Mouse (Mus musculus) 3T3-L1 (cell line): ENCODE data around the gene Zmiz1.
A peak's percentile ranks its signal among the peaks of the same experiment; 100 is the strongest.

Experiments
- DNase-seq: peaks from one replicate; pipeline ENCODE4 v3.0.0-alpha.2; 2015; ENCODE audit warnings: low read depth, low spot score

Zmiz1 gene

DNA sequence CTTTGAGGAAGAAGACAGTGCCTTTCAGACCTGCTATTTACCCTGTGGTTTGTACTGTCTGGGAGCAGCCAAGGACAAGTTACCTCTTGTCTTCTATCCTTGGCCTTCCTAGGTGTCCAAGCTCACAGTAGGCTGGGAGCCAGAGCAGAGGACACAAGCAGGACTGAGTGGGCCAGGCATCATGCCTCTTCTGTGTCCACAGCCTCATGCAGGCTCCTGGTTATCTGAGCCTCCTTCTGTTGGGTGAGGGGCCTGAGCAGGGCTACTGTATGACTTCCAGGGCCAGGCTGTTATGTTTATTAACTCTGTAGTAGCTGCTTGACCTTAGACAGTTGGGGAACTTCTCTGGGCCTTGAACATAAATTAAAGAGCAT lies 75.4 kb downstream of the Zmiz1 start:
- no peak for DNase-seq

DNA sequence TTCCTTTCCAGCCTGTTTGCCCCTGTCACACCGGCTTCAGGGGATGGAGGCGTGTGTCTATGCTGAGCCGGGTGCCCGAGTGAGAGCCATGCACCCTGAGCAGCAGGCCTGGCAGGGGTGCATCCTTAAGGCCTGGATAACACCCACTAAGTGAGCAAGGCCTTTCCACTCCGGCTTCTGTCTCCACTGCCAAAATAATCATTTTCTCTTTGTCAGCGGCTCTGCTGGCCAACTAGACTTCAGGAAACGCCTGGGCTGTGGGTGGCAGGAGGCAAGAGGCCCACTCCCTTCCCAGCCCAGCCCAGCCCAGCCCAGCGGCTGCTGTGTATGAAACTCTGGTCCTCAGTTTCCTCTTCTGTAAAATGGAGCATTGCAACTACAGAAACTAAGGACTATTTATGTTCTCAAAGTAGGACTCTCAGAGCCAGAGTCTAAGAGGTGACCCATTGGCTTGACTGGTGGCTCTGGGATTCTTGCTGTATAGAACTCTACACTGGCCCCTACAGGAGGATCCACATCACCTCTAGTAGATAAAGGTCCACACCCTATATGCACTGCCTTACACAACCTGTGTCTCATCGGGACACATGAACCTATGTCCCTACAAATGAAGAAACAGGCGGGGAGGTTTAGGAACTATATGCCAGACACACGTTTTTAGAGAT lies 76.1 kb downstream of the Zmiz1 start:
- DNase-seq = no peak

DNA sequence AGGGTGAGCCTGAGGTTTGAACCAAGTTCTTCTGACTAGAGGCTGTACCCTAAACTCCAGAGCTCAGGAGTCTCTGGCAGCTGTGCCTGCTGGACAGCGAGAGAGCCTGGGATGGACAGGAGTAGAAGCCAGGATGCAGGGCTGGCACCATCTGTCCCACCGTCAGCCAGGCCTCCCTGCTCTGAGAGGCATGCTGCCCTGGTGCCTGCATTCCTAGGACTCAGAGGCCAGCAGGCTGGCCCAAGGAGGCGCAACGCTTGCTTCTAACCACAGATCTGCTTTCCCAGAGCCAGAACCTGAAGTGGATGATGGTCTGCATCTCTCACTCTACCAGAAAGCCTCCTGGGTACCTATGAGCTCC lies 76.6 kb downstream of the Zmiz1 start:
- DNase-seq = no peak

DNA sequence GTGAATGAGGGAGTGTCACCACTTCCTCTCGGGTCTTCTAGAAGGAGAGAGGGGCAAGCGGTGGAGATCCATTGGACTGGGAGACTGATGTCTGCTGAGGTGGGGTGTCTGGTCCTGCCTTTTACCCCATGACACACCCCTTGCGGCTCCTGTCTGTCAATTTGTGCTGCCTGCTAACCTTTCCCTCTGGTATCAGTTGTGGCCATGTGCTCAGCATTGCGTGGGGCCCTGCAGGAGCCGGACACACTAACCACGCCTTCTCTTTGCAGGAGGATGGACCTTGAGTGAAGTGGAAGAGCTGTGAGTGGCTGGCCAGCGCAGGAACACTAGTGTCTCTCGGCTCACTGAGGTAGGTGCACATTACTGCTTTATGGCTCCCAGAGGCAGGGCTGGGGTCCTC lies 77.5 kb downstream of the Zmiz1 start:
- no peak for DNase-seq

DNA sequence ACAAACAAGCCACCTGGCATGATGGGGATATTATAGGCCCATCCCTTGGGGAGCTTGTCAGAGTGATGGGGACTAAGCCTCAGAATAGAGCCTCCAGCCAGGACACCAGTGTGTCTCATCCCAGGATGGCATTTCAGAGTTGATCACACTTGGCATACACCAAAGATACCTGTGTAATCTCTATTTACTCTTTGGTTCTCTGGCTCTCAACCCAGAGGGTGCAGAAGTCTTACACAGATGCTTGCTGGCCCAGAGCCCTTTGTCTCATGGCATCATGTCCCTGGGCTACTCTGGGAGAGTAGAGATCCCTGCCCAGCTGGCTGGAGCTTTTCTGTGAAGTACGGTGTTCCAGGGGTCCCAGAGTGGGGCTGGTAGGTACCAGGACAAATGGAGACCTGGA lies 78.4 kb downstream of the Zmiz1 start:
- DNase-seq = no peak

DNA sequence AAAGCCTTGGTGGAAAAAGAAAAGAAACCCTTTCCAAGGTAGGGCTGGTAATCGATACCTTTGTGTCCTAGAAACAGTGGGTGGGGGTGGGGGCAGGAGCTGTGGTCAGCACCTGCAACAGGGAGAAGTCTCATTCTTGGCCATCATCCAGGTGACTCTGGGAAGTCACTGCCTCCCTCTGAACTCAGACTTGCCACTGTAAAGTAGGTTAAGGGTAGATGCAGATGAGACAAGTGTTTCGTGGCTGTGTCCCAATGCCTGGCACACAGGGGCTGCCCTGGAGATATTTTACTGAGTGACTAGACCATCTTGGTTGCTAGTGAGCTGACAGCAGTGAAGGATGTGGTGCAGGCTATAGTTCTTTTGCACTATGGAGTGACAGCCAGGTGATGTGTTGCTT lies 79.5 kb downstream of the Zmiz1 start:
- DNase-seq = no peak

DNA sequence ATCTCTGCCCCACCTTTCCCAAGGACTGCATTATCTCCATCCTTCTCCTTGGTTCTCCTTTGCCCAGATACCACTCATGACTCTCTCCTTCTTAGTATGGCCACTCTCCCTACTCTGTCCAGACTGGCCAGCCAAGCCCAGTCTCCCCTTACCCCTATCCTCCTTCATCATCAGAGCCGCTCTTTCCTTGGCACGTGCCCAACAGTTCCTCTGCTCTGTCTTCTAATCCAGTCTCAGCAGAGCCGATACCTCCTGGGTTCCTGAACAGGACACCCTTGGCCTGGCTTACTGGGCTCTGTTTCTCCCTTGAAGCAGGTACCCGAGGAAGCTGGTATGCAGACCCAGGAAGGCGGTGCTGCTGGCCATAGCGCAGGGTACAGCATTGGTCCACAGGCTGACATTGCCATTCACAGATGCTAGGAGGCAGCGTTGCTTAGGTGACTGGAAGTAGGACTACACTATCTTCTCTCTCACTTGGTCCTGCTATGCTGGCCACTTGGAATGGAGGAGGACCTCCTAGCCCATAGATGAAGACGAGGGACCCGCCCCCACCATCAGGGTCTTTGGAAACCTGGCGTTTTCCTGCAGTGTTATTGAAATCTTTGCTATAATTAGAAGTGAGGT lies 80.6 kb downstream of the Zmiz1 start:
- no peak for DNase-seq

DNA sequence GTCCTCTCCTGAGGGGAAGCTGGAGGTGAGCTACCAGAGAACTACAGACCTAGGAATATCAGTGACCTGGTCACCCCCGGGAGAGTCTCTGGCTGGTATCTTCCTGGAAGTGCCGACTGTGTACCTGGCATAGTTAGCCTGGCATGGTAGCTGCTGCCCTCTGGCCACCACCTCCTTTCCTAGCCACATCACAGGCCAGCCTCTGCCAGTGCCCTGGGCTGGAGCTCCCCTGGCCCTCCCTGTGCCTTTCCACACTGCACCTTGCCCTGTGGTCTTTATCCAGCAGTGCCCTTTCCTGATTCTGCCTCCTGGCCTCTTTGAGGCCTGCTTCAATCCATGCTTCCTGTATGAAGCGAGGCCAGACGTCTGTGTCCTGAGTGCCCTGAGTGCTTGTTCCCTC lies 81.2 kb downstream of the Zmiz1 start:
- DNase-seq = no peak

DNA sequence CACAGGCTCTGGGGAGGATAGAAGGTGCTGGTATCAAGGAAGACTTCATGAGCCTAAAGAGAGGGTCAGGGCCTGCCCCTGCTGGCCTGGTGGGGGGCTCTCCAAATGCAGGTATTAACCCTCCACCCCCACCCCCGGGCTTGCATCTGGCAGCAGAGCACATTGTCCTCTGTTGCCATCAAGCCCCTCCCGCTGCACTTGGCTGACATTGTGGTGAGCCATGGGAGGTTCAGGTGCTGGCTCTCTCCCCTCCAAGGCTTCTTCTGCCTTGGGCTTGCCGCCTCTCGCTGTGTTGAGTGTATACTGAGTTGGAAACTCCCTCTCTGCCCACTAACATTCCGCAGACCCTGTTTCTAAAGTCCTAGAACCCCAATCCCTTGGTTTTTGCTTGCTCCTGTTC lies 82.2 kb downstream of the Zmiz1 start:
- no peak for DNase-seq

DNA sequence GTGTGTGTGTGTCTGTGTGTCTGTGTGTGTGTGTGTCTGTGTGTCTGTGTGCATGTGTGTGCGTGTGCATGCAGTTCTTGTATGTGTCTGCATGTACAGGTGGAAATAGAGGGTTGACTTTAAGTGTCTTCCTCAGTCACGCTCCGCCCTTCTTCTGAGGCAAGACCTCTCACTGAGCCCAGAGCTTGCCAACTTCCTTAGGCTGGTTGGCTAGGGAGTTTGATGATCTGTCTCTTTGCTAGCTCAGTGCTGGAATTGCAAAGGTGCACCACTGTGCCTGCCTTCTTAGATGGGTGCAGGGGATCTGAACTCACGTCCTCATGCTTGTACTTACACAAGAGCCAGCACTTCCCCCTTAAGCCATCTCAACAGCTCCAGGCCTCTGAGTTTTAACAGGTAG lies 84.1 kb downstream of the Zmiz1 start:
- DNase-seq = no peak

DNA sequence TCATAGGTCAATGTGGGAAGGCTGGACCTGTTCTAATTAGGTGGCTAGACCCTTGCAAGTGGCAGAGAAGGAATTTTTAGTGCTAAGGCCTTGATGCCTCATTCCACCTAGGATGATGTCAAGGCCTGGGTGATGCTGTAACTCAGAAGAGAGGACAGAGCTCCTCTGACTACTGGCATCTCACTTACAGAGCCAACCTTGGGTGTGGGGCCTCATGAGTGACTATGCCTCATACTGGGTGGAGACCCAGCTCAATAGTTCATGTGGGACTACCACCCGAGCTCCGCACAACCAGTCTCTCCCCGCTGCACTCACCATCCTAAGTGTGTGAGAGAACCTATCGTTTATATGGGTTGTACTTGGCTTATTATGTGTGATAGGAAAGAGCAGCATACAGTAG lies 84.9 kb downstream of the Zmiz1 start:
- DNase-seq = no peak

DNA sequence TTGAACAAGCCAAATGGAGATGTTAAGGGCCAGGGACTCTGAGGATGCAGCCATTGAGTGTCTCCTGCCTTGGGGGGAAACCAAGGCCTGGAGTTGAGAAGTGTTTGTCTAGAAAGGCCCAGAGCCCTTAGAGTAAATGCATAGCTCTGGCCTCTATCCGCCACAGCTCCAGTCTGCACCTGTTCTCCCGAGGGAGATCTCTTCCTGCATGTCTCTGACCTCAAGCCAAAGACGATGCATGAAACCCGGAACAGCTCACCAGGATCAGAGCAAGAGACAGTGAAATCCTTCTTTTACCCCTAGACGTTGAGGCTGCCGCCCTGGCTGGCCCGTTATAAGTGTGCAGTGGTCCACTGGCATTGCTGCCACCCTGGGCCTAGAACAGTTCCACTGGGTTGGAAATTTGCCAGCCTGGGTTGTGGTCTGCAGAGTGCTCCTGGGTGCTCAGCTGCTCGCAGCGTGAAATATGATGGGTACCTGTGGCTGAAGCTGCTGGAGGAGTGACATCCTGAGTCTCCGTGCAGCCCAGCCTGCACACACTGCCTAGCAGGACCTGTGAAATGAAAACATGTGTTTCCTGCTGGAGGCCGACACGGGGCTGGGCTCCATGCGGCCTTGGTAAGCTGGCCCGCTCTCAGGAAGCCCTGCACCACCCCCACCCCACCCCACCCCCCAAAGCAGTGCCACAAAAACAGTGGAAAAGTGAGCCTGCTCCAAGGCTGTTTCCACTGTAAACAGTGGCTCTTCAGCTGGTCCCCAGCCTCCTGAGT lies 88.1 kb downstream of the Zmiz1 start:
- no peak for DNase-seq

DNA sequence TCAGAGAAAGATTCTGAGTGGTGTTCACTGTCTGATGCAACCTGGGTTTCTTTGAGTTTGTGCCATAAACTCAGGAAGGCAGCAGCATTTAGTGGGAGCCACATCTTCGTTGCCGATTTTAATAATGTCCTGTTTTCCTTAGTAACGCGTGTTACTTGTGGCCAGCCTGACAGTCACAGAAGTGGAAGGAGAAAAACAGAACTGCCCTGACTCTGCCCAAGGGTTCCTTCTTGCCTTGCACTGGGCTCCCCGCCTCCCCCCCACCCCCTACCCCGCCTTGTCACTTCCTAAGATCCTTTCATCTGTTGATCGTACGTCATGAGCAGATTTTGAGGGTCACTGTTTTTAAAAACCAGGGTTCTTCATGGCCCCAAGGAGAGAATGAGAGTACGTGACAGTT lies 88.9 kb downstream of the Zmiz1 start:
- DNase-seq = no peak

DNA sequence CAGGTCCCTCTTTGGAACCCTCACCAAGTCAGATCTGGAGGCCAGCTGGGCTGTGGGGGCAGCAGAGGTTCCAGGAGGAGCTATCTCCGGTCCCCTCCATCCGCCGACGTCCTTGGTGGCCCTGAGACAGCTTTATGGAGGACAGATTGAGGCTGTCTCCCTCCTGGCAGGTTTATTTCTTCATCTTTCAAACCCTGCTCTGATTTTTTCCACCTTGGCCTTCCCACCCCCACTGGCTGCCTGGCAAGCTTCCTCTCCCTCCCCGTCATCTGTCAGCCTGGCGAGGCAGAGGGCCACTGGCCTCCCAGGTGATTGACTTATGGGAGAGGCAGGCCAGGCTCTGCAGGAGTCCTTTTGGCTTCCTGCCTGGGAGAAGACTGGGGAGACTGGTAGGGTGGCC lies 89.7 kb downstream of the Zmiz1 start:
- DNase-seq = no peak

DNA sequence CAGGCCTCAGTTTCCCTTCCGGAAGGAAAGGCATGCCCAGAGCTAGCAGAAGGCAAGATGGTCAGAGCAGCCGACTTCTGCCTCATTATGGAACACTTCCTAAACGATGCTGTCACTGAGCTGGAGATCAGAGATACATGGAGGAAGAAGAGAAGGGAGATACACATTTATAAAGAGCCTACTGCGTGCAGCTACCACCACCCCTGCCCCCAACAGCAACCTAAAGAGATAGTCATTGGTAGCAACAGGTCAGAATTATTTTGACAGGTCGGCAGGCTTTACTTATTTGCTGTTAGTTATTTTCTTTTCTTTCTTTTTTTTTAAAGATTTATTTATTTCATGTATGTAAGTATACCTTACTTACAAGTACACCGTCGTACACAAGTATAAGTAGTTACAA lies 90.1 kb downstream of the Zmiz1 start:
- DNase-seq = no peak

DNA sequence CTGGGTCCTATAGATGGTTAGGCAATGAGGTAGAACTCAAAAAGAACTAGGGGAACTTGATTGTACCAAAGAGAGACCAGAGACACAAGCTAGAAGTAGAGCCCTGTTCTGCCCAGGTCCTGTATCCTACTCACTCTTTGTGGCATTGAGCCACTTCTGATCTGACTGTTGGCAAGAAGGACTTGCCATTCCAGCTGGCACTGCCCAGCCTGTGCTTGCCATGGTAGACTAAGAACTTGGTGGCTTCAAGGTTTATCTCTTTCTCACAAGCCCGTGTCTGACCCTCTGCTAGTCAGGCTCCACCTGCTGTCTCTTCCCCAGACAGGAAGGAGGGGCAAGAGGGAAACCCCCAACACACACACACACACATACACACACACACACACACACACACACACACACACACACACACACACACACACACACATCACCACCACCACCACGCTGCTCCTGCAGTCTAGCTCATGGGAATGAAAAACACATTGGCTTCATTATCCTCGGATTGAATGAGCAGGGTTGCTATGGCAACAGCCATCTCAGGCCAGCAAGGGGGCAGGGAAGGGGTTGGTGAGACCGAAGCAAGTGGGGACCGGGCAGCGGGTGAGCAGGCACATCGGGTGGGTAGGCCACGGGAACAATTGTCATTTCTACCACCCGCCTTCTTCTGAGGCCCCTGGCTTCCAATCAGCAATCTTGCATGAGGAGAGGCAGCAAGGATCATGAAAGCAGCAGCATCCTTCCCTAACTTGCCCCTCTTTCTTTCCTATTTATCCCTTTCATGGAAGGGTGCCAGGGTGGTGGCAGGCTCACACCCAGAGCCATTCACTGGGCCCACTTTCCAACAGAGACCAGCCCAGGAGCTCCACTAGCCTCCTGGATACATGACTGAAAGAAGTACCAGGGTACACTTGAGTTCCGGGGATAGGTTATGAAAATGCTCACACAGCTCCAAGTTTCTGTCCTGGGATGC lies 91.2 kb downstream of the Zmiz1 start:
- no peak for DNase-seq

DNA sequence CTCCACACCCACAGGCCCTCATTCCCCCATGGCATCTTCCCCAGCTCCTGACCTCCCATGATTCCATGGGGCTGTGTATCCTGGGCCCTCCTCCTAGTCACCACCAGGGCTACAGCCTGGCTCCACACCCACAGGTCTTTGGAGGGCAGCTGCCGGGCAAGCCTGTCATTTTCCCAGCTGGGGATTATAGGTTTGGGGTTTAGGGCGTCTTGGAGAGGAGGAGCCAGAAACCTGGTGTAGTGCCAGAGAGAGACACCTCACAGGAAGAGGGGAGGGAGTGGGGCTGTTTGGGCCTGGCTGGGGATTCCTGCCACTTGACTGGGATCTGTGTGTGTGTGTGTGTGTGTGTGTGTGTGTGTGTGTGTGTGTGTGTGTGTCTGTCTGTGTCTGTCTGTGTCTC lies 92.7 kb downstream of the Zmiz1 start:
- peak; percentile 50 for DNase-seq

DNA sequence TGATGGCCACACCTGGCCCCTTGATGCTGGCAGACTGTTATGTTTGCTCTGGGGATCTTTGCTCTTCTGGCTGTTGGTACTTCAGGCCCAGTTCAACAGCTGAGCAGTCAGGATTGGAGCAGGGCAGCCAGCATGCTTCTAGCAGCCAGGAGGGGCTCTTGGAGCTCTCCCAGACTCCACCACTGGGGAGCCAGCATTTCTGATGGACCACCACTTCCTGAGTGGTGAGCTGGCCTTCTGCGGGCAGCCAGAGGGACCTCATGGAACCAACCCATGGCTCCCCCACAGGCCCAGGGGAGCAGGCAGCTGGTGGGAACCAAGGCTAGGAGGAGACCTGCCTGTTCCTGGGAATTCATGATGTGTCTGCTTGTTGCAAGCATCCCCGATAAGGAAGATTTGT lies 94.4 kb downstream of the Zmiz1 start:
- no peak for DNase-seq

DNA sequence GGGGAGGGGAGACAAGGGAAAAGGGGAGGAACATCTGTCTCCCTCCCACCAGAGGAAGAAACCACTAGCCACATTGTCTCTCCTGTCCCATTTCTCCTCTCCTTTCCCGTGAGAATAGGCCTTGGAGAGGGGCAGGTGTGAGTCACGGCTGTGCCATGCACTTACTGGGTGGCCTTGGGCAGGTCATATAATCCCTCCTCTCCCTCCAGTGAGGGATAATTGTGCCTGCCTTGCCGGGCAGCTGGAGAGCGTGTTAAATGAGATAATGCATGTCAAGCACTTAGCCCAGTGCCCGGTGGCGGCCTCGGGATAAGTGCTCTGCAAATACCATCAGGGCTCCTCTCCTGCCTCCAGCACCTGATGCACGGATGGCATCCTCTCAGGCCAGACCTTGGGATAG lies 95.8 kb downstream of the Zmiz1 start:
- DNase-seq = no peak

DNA sequence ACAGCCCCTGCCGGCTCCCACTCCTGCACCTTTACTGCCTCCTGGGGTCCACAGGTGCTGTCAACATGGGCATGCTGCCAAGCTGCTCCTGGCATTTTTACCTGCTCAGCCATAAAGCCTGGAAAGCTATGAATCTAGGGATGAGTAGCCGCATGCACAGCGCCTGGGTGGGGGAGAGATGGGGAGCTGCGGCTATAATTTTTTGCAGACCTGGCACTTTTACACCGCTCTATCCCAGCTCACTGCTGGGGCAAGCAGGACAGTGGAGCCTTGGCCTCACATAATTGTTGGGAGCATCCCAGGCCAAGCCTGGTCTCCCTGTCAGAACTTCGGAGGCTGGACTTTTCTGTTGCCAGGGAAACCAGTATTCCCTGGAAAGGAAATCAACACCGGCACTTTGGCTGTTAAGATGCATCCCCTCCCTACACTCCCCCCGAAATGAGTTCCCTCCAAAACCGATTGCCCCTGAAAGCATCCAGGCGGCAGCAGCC lies 96.4 kb downstream of the Zmiz1 start:
- no peak for DNase-seq

DNA sequence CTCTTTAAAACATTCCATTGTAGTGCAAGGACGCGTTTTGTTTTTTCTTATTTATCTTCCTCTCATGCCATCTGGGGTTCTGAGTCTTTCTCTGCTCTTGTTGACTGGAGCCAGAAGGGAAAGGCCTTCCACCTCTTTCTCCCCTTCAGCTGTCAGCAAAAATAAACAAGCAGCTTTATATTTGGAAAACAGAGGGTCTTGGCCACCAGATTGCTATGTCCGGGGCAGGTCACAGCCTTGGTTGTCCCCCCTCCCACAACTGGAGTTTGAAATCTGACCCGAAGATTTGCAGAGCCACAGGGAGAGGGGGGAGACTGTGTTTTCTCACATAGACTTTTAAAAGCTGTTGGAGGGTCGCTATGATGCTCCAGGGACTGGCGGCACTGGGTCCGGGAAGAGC lies 96.9 kb downstream of the Zmiz1 start:
- DNase-seq = no peak

DNA sequence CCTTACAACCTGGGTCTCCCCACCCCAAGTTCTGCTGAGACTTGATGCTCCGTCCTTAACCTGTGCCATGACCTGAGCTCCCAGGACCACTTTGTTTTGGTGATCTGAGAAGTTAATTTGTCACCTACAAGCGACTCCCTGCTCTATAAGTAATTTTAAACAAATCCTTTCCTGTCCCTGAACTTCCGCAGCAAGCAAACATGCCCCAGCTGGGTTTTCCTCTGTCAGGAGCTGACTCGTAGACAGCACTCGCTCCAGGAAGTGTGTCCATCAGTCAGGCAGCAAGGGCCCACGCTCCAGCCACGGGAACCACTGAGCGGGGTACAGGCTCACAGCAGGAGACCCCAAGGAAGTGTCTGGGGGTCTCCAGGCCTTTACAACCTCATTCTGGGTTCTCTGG lies 98.0 kb downstream of the Zmiz1 start:
- DNase-seq = no peak
